Mouse (Mus musculus): ENCODE measurements around the gene Gm5072.
"Not testable (repeated sequence)": the region's sequence is repeated elsewhere in the genome, so short reads cannot be mapped to it uniquely, and the experiment has no call there.

Gene Gm5072

GRCm38 (mm10) chrX:91392200-91392599 is at the start of gene Gm5072:
Gm5072 (plus strand) TSS chrX:91392500.
- not testable (repeated sequence) for H3K27me3 ChIP-seq (ENCODE audit: control insufficient read depth, insufficient read depth, low read length, poor library complexity, severe bottlenecking); H3K36me3 ChIP-seq (ENCODE audit: control insufficient read depth, insufficient read depth, low read length, poor library complexity, severe bottlenecking); DNase-seq (ENCODE audit: low read depth, low spot score)

All from splenic B cell, adult 2 months (primary cell).